Mouse (Mus musculus) CH12.LX (cell line): ENCODE results near the gene Vps35l.

ENCODE experiments used
- BHLHE40 ChIP-seq: IDR thresholded peaks from 2 replicates; pipeline ENCODE4 v1.6.1; 2011; ENCODE audit warnings: mild to moderate bottlenecking, low read depth, low read length, improper control_type of control experiment
- CHD2 ChIP-seq: IDR thresholded peaks from 2 replicates; pipeline ENCODE4 v1.6.1; 2011; ENCODE audit warnings: low read length, improper control_type of control experiment
- CTCF ChIP-seq, 2 experiments: IDR thresholded peaks in 1 of 2; conservative IDR thresholded peaks in 1 of 2; 2 replicates each; pipeline ENCODE4 v1.5.1; 2011 to 2012; ENCODE audit warnings: low read depth in 2 of 2, low read length in 2 of 2, improper control_type of control experiment in 1 of 2, inconsistent platforms in 1 of 2, mild to moderate bottlenecking in 1 of 2, moderate library complexity in 1 of 2
- E2F4 ChIP-seq: IDR thresholded peaks from 2 replicates; pipeline ENCODE4 v1.6.1; 2011; ENCODE audit warnings: low read depth, low read length, improper control_type of control experiment; ENCODE audit not compliant: insufficient replicate concordance
- EP300 ChIP-seq: IDR thresholded peaks from 2 replicates; pipeline ENCODE4 v1.6.1; 2011; ENCODE audit warnings: low read length, improper control_type of control experiment
- MEF2A ChIP-seq: IDR thresholded peaks from 2 replicates; pipeline ENCODE4 v1.6.1; 2014; ENCODE audit warnings: low read depth, mild to moderate bottlenecking, inconsistent platforms, low read length, improper control_type of control experiment, borderline replicate concordance
- POLR2A ChIP-seq: IDR thresholded peaks from 2 replicates; pipeline ENCODE4 v1.6.1; 2011; ENCODE audit warnings: low read depth, mild to moderate bottlenecking, improper control_type of control experiment, low read length
- RAD21 ChIP-seq: IDR thresholded peaks from 2 replicates; pipeline ENCODE4 v1.6.1; 2011; ENCODE audit warnings: low read depth, mild to moderate bottlenecking, low read length, improper control_type of control experiment, moderate library complexity
- TCF12 ChIP-seq: IDR thresholded peaks from 2 replicates; pipeline ENCODE4 v1.6.1; 2014; ENCODE audit warnings: low read depth, mild to moderate bottlenecking, inconsistent platforms, low read length, improper control_type of control experiment
- ZMIZ1 ChIP-seq: IDR thresholded peaks from 2 replicates; pipeline ENCODE4 v1.6.1; 2012; ENCODE audit warnings: low read depth, mild to moderate bottlenecking, inconsistent platforms, low read length, improper control_type of control experiment

GRCm38 (mm10) chr7:118788481-118788880 lies 48.5 kb downstream of the Vps35l start:
- no peak for TF ChIP-seq POLR2A
- no peak for TF ChIP-seq E2F4
- TF ChIP-seq EP300 = no peak
- no peak for TF ChIP-seq CHD2
- no peak for TF ChIP-seq ZMIZ1
- no peak for TF ChIP-seq BHLHE40
- TF ChIP-seq TCF12 = no peak
- no peak for TF ChIP-seq RAD21
- TF ChIP-seq CTCF (conservative IDR thresholded peaks at IDR 0.05 in 1 of 2, IDR thresholded peaks at IDR 0.05 in 1 of 2; ENCODE audit: low read depth in 2 of 2, low read length in 2 of 2) = no peak
- TF ChIP-seq MEF2A = no peak
